Mouse (Mus musculus) erythroblast, embryonic 14.5 days (primary cell): ENCODE measurements around the gene a.

Experiments
- GATA1 ChIP-seq: IDR thresholded peaks from 2 replicates; pipeline ENCODE4 v1.6.1; 2012; ENCODE audit warnings: low read length, inconsistent platforms, mixed read lengths
- TAL1 ChIP-seq: IDR thresholded peaks from 3 replicates; pipeline ENCODE4 v1.6.1; 2012; ENCODE audit warnings: low read length, inconsistent platforms, mixed read lengths

DNA sequence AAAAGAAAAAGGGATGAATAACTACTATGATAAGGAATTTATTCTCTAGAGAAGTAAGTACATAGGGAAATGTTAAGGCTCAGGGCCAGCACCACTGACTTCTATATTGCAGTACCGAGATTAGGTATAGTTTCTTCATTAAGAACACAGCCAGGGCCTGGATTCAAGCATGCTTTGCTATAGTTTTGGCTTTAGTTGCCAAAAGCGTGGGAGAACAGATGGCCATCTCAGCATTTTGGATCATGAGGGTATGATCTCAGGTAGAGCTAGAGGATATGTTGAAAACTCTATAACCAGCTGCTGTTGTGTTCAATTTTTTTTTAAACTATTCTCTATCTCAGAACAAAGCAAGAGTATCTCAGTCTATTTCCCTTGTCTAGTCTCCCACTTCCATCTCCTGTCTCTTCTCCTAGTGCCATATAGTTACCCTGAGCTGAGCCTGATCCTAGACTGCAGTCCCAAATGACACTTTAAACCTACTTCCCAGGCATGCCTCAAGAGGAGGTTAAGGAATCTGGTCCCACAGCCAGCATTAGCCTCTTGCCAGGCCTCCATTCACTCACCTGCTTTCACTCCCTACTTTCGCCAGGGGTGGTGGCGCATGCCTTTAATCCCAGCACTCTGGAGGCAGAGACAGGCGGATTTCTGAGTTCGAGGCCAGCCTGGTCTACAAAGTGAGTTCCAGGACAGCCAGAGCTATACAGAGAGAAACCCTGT, 43.1 kb downstream of the a start:
- no peak for TF ChIP-seq TAL1
- TF ChIP-seq GATA1 = no peak
